Mouse (Mus musculus) lung, adult 18-20 months (tissue): Measurements from ENCODE around the gene Apoc1.
"Not testable (repeated sequence)": the region's sequence is repeated elsewhere in the genome, so short reads cannot be mapped to it uniquely, and the experiment has no call there.

ENCODE experiments used
- DNase-seq, 2 experiments: peaks; one replicate each; pipeline ENCODE4 v3.0.0; 2022; ENCODE audit warnings: mixed read lengths in 2 of 2

Gene Apoc1

GRCm38 (mm10) chr7:19704475-19704874 is 12.0 kb upstream of the Apoc1 start:
- no peak for DNase-seq

- no peak for DNase-seq
Measured at GRCm38 (mm10) chr7:19702859-19703555, 10.5 kb upstream of the Apoc1 start.

- DNase-seq: peak; percentile 75 to 82
Measured at GRCm38 (mm10) chr7:19701069-19701761, 8.8 kb upstream of the Apoc1 start.

- no peak for DNase-seq
Measured at GRCm38 (mm10) chr7:19700299-19701068, 8.0 kb upstream of the Apoc1 start.

GRCm38 (mm10) chr7:19699827-19700148 is 7.3 kb upstream of the Apoc1 start:
- DNase-seq: no peak

- peak; percentile 65 to 70 for DNase-seq
Measured at GRCm38 (mm10) chr7:19698907-19699826, 6.7 kb upstream of the Apoc1 start, which contains the start of gene Apoe. TSS of gene Apoe (minus strand) at chr7:19699188.

- no peak for DNase-seq
Measured at GRCm38 (mm10) chr7:19697949-19698906, 5.8 kb upstream of the Apoc1 start.

- no peak for DNase-seq
Measured at GRCm38 (mm10) chr7:19696336-19696873, 3.9 kb upstream of the Apoc1 start.

- DNase-seq: no peak
Measured at GRCm38 (mm10) chr7:19695881-19696280, 3.4 kb upstream of the Apoc1 start.

- DNase-seq: no peak
Measured at GRCm38 (mm10) chr7:19695213-19695594, 2.7 kb upstream of the Apoc1 start.

- DNase-seq: no peak
Measured at GRCm38 (mm10) chr7:19694336-19695212, 2.1 kb upstream of the Apoc1 start.

GRCm38 (mm10) chr7:19693421-19693820 is 961 bp upstream of the Apoc1 start:
- DNase-seq: peak; percentile 71 to 75

GRCm38 (mm10) chr7:19691434-19691833 is 1.0 kb downstream of the Apoc1 start:
- DNase-seq: no peak

GRCm38 (mm10) chr7:19690845-19691244 is 1.6 kb downstream of the Apoc1 start:
- no peak for DNase-seq

- no peak for DNase-seq
Measured at GRCm38 (mm10) chr7:19688611-19689010, 3.8 kb downstream of the Apoc1 start.

- no peak for DNase-seq
Measured at GRCm38 (mm10) chr7:19688101-19688500, 4.4 kb downstream of the Apoc1 start.

- not testable (repeated sequence) for DNase-seq
Measured at GRCm38 (mm10) chr7:19686927-19687583, 5.4 kb downstream of the Apoc1 start.

GRCm38 (mm10) chr7:19686521-19686920 is 5.9 kb downstream of the Apoc1 start:
- no peak for DNase-seq

- no peak for DNase-seq
Measured at GRCm38 (mm10) chr7:19685374-19685773, 7.1 kb downstream of the Apoc1 start.
